Mouse (Mus musculus) midbrain, embryonic 12.5 days (tissue): ENCODE results near the gene Me3. TPM values are rescaled to one million over a fixed set of nuclear protein-coding genes. Genes with fewer than 3 reads are reported as not detected.

ENCODE experiments used
- ATAC-seq: fragments of 200-750 bp; cut with Nextera tagmentation; 2 replicates; pipeline ENCODE4 v1.8.0; 2017; ENCODE audit warnings: low read depth, moderate TSS enrichment, moderate library complexity; ENCODE audit not compliant: low FRiP score
- H3K27ac ChIP-seq: fragments of 300-500 bp; sonication (generic); replicated peaks from 2 replicates; pipeline ENCODE4 v1.5.1; 2016; ENCODE audit warnings: mild to moderate bottlenecking
- H3K27me3 ChIP-seq: fragments of 300-500 bp; sonication (generic); 2 replicates; pipeline ENCODE4 v1.6.1; 2016; ENCODE audit warnings: mild to moderate bottlenecking
- H3K36me3 ChIP-seq: fragments of 300-500 bp; sonication (generic); 2 replicates; pipeline ENCODE4 v1.6.1; 2016
- H3K4me1 ChIP-seq: fragments of 300-500 bp; sonication (generic); 2 replicates; pipeline ENCODE4 v1.6.1; 2016
- H3K4me2 ChIP-seq: fragments of 300-500 bp; sonication (generic); replicated peaks from 2 replicates; pipeline ENCODE4 v1.6.1; 2016; ENCODE audit warnings: mild to moderate bottlenecking, moderate library complexity
- H3K4me3 ChIP-seq: fragments of 300-500 bp; sonication (generic); 2 replicates; pipeline ENCODE4 v1.5.1; 2016; ENCODE audit warnings: mild to moderate bottlenecking
- H3K9ac ChIP-seq: fragments of 300-500 bp; sonication (generic); replicated peaks from 2 replicates; pipeline ENCODE4 v1.6.1; 2016; ENCODE audit warnings: mild to moderate bottlenecking, moderate library complexity
- H3K9me3 ChIP-seq: fragments of 300-500 bp; sonication (generic); 2 replicates; pipeline ENCODE4 v1.6.1; 2016; ENCODE audit warnings: mild to moderate bottlenecking
- WGBS: fragments of 180-500 bp; shearing (Covaris S2); methylation state at CpG from one replicate; pipeline ENCODE4 v1.1.7; 2016; 5-methylcytosine and 5-hydroxymethylcytosine counted together
- polyA plus RNA-seq: library from polyadenylated mRNA; unstranded; fragments of >200 nt; fragmentation: Nextera tagmentation; extraction: Ambion mirVana; gene quantifications from 2 replicates; pipeline ENCODE4 v1.2.1, GENCODE M21; 2016

Gene Me3
- polyA plus RNA-seq, 1 experiment from 2014 or later, result 1.7 TPM

DNA sequence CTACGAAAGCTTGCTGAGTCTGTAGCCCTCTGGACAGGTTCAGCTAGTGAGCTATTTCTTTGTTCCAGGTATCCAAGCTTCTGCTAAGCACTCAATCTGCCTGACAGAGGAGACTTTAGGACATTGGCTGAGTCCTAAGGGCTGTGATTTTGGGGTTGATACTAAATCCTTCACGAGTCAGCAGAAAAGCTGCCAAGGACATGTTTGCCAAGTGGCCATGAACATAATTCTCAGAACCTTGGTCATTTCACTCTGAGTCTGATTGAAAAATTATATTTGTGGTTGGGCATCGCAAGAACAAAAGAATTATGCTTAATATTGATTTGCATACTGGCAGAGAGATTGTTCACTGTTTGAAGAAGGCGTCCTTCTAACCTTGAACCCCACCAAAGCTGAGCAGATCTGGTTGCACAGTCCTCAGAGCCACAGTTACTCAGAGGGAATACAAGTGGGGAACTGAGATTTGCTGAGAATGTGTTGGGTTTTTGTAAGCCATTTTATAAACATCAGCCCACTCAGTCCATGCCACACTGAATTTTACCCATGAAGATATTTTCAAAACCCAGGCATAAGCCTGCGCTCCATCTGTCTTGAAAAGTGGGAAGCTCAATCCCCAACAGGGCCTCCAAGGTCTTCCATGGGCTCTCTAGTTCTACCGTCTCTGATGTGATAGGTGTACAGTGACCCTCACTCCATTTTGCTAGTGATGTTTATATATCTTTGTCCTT lies 39.1 kb downstream of the Me3 start:
- H3K36me3 ChIP-seq, result no peaks in the 10 kb centered on the region
- no peak overlapping the region for H3K9ac ChIP-seq

DNA sequence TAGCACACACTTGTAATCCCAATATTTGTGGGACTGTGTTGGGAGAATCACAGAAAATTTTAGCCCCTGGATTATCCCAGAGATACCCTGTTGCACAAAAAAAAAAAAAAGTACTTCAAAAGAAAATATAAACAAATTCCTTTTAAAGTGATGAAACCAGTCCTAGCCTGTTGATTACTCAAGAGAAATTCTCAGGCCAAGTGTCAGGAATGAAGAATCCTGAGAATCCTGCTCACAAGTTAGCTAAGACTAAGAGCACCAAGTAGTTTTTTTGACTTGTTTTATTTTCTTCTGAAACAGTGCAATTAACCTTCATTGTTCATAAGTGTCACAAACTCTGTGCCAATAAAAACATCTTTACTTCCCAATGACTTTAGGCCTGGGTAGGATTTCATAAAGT lies 44.0 kb downstream of the Me3 start:
- no peak overlapping the region for H3K9ac ChIP-seq

More for the DNA sequence above, 39.1 kb downstream of the Me3 start:
- ATAC-seq, result no peak
- H3K9me3 ChIP-seq, result no peaks in the 10 kb centered on the region
- H3K4me3 ChIP-seq, result no peak overlapping the region
- H3K27me3 ChIP-seq, result no peaks in the 10 kb centered on the region
- H3K4me2 ChIP-seq, result no peak overlapping the region
- no peaks in the 10 kb centered on the region for H3K4me1 ChIP-seq
- WGBS, result 92% methylated on average over 6 of the region's 6 CpGs
- no peak overlapping the region for H3K27ac ChIP-seq

DNA sequence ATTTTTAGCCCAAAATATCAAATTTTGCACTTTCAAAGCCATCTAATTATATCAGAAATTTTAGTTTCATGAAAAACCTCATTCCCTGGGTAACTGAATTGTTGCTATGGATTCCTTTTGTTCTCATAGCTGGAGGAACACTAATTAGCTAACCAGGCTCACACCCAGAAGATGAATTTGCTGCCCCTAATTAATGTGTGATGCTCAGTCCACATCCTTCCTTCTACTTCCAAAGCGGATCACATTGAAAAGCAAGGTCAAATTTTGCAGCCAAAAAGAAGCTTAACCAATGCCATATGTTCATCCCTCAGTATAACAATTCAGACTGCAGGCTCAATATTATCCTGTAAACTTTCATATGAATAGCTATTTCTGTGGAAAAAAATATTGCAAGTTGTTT lies 45.7 kb downstream of the Me3 start:
- Histone ChIP-seq H3K4me2 (no peak overlapping the region), H3K4me1 (peaks cover 3% of the 10 kb centered on the region; the same call in 1 of the 2 replicates), H3K27me3 (no peaks in the 10 kb centered on the region), H3K27ac (no peak overlapping the region), H3K4me3 (no peak overlapping the region), H3K9me3 (no peaks in the 10 kb centered on the region), H3K36me3 (no peaks in the 10 kb centered on the region), H3K9ac (no peak overlapping the region)
- ATAC-seq, result no peak
- WGBS, result 65% methylated on average over 1 of the region's 1 CpGs

More for the DNA sequence above, 44.0 kb downstream of the Me3 start:
- H3K36me3 ChIP-seq, result no peaks in the 10 kb centered on the region
- no peaks in the 10 kb centered on the region; the same call in 1 of the 2 replicates for H3K4me1 ChIP-seq
- no peaks in the 10 kb centered on the region for H3K9me3 ChIP-seq
- H3K4me2 ChIP-seq, result no peak overlapping the region
- H3K27ac ChIP-seq, result no peak overlapping the region
- ATAC-seq, result no peak
- H3K4me3 ChIP-seq, result no peak overlapping the region
- H3K27me3 ChIP-seq, result no peaks in the 10 kb centered on the region

DNA sequence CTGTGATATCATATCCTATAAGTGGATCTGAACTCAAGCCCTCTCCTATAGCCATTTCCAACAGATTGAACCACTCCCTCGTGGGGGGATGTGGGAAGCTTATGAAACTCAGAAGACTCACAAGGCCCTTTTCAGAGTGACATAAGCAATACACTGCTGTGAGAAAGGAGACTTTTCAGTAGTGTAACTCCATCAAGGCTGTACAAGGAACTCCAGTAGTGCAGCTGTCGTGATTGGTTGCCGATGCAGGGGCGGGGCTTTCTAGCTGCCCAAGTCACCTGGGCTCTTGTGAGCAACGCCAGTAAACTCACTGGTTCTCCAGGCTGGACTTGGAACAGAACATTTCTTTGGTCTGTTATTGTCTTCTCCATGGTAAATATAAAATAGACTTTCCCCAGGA lies 46.5 kb downstream of the Me3 start:
- Histone ChIP-seq H3K36me3 (no peaks in the 10 kb centered on the region), H3K9ac (no peak overlapping the region), H3K4me1 (peaks cover 3% of the 10 kb centered on the region; the same call in 1 of the 2 replicates), H3K4me3 (no peak overlapping the region), H3K27me3 (no peaks in the 10 kb centered on the region), H3K9me3 (no peaks in the 10 kb centered on the region), H3K4me2 (no peak overlapping the region), H3K27ac (no peak overlapping the region)
- 88% methylated on average over 5 of the region's 5 CpGs for WGBS
- no peak for ATAC-seq

DNA sequence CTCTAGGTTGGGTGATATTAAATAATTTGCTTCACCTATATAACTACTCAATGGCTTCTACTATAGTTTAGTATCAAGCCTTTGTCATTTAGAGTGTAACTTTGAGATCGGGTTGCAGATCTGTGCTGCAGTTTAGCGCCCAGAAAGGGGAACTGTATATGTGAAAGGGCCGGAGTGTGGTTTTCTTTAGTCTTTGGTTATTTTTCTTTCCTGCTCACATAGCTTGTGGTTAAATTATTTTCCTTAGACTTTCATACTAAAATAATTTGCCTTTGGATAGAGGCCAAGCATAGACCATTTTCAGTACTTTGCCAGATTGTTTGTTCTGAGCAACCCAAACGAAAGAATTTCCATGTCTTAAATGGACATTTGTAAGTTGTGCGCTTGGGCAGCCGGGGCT lies 46.9 kb downstream of the Me3 start:
- Histone ChIP-seq H3K9ac (no peak overlapping the region), H3K36me3 (no peaks in the 10 kb centered on the region), H3K27ac (no peak overlapping the region), H3K4me2 (no peak overlapping the region), H3K9me3 (no peaks in the 10 kb centered on the region), H3K4me1 (peaks cover 3% of the 10 kb centered on the region; the same call in 1 of the 2 replicates), H3K4me3 (no peak overlapping the region), H3K27me3 (no peaks in the 10 kb centered on the region)
- no peak for ATAC-seq
- 84% methylated on average over 6 of the region's 6 CpGs for WGBS

DNA sequence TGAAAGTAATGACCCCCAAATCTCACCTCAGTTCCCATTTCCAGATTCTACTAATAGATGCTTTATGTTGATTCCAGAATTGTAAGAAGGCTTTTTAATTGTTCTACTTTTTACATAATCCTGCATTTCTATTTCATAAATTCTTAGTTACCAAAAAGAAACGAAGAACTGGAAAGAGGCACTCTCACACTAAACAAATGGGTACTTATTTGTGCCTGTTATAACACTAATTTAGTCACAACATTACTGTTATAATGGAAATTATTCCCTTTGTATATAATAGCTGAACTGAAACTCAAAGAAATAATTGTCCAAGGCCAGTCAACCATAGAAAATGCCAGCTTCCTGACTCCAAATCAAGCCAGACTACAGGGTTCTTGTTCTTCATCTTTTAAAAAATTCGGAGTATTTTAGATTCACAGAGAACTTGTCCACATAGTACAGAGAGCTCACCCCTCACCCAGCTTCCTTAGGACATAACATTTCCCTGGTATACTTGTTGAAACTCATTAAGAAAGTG lies 47.5 kb downstream of the Me3 start:
- Histone ChIP-seq H3K36me3 (no peaks in the 10 kb centered on the region), H3K27ac (no peak overlapping the region), H3K9ac (no peak overlapping the region), H3K27me3 (no peaks in the 10 kb centered on the region), H3K4me1 (peaks cover 3% of the 10 kb centered on the region; the same call in 1 of the 2 replicates), H3K4me3 (no peak overlapping the region), H3K4me2 (no peak overlapping the region), H3K9me3 (no peaks in the 10 kb centered on the region)
- WGBS, result 52% methylated on average over 2 of the region's 2 CpGs
- ATAC-seq, result no peak

DNA sequence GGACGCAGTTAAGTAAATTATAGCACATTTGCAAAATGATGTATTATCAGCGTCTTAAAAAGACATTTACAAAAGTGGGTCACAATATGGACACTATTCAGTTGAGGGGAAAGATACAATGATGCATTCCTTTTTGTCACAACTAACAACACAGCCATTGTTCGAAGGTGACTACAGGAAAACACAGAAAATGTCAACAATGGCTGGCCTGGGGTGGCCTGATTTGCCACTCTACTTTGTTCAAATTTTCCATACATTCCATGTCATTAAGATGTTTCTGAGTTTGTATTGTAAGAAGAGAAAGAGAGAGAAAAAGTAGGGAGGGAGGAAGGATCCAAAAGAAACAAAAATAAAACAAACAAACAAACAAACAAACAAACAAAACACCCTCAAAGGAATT lies 48.7 kb downstream of the Me3 start:
- Histone ChIP-seq H3K9ac (no peak overlapping the region), H3K36me3 (no peaks in the 10 kb centered on the region), H3K27ac (no peak overlapping the region), H3K9me3 (no peaks in the 10 kb centered on the region), H3K27me3 (no peaks in the 10 kb centered on the region), H3K4me1 (peaks cover 3% of the 10 kb centered on the region; the same call in 1 of the 2 replicates), H3K4me3 (no peak overlapping the region), H3K4me2 (no peak overlapping the region)
- ATAC-seq, result no peak
- WGBS, result 77% methylated on average over 3 of the region's 3 CpGs

DNA sequence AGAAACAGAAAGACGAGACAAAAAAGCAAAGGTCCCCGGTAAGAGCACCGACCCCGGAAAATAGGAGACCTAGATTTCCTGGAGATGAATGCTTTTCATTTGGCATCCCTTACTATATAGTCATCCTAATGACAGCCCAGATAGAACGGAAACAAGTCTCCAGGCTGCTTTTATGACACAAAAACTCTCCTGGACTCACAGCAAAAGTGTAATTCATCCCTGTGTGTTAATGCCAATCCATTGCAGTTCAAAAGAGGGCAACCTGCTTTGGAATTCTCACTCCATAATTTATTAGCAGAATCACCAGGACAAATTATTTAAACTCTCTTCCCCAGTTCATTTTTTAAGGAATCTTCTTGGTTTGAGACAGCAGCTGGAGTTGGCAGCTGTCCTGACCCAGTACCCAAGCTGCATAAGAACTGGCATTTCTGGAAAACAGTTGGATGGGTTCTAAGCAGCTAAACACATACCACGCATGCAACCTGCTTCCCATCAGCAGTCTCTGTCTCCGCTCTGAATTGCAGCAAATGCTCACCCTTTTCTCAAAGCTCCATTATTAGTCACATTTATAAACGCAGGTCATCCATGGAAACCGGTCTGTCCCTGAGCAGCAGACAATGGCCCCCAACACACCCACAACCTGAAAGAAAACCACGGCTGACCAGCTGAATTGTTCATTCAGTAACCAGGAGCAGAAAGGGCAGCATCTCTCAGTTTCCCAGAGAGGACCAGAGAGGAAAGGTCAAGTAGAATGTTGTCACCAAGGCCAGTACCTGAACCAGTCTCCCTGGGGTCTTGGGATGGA lies 49.7 kb downstream of the Me3 start:
- no peaks in the 10 kb centered on the region for H3K9me3 ChIP-seq
- H3K36me3 ChIP-seq, result no peaks in the 10 kb centered on the region
- H3K27ac ChIP-seq, result no peak overlapping the region
- WGBS, result 80% methylated on average over 10 of the region's 10 CpGs
- H3K27me3 ChIP-seq, result no peaks in the 10 kb centered on the region
- no peak for ATAC-seq
- H3K4me1 ChIP-seq, result peaks cover 3% of the 10 kb centered on the region; the same call in 1 of the 2 replicates
- H3K4me2 ChIP-seq, result no peak overlapping the region
- H3K9ac ChIP-seq, result no peak overlapping the region
- no peak overlapping the region for H3K4me3 ChIP-seq

DNA sequence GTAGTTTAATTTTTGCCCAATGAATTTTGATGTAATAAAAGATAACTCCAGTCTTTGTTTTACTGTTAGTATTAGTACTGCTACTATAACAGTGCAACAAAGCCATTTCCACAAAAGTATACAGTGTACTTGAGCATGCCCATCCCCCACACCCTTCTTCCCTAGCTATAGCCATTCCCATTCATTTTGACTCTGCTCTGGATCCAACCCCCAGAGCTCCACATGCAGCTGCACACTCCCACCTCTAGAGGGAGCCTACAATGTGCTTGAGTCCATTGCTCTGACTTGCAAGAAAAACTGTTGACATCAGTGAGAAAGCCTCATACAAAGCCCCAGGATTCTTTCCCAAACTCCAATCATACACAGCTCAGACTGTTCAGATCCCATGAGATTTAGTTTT lies 66.0 kb downstream of the Me3 start:
- Histone ChIP-seq H3K4me2 (no peak overlapping the region), H3K27me3 (no peaks in the 10 kb centered on the region), H3K9me3 (no peaks in the 10 kb centered on the region), H3K4me1 (no peaks in the 10 kb centered on the region), H3K36me3 (no peaks in the 10 kb centered on the region), H3K27ac (no peak overlapping the region), H3K9ac (no peak overlapping the region), H3K4me3 (no peak overlapping the region)
- peak; percentile 60; the same call in 1 of the 2 replicates for ATAC-seq

DNA sequence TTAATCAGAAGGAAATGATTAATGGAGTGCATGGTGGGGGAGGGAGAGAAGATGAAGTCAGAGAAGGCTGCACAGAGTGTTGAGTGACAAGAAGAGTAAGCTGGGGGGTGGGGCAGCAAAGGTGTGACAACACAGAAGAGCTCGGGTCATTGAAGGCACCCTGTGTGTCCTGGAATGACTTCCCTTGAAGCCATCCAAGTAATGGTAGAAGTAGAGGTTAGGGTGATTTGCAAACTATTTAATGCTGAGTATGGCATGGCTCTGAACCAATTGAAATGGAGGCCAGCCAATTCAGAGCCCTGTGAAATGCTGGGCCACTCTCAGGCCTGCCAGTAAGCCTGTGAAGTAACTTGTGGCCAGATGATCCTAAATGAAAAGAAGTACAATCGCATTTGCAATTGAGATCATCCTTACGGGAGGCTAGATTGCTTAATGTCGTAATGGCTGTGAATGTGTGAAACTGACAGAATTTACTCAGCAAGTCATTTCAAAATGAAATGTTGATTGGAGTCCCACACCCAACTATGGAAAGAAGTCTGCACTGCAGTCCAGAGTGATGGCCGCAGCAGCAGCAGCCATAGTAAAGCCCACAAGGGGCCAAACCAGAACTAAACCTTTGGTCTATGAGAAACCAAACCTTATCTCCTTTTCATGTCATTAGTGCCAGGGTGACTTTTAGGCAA lies 67.6 kb downstream of the Me3 start:
- no peak for ATAC-seq
- no peak overlapping the region for H3K9ac ChIP-seq
- no peaks in the 10 kb centered on the region for H3K9me3 ChIP-seq
- no peak overlapping the region for H3K4me2 ChIP-seq
- H3K36me3 ChIP-seq, result no peaks in the 10 kb centered on the region
- H3K4me3 ChIP-seq, result no peak overlapping the region
- H3K27me3 ChIP-seq, result no peaks in the 10 kb centered on the region
- H3K27ac ChIP-seq, result no peak overlapping the region
- 81% methylated on average over 5 of the region's 5 CpGs for WGBS
- no peaks in the 10 kb centered on the region for H3K4me1 ChIP-seq

DNA sequence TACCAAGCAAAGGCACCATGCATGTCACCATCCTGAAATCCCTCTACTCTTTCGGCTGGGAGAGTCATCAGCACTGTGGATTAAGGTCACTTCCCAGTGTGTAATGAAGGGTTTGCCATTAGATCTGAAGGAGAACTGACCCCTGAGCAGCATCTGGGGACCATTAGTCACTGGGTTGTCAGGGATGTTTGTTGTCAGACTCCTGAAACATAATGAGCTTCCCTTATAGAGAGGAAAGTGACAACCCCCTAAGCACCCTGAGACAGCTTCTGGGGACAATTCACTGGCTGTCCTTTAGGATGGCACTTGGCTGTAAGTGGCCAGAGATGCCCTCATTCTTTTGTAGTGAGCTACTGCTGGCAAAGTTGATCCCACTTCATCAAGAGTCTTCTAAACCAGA lies 68.3 kb downstream of the Me3 start:
- no peak overlapping the region for H3K4me2 ChIP-seq
- 55% methylated on average over 1 of the region's 1 CpGs for WGBS
- no peak overlapping the region for H3K27ac ChIP-seq
- ATAC-seq, result no peak
- no peaks in the 10 kb centered on the region for H3K4me1 ChIP-seq
- no peak overlapping the region for H3K9ac ChIP-seq
- H3K36me3 ChIP-seq, result no peaks in the 10 kb centered on the region
- H3K4me3 ChIP-seq, result no peak overlapping the region
- H3K27me3 ChIP-seq, result no peaks in the 10 kb centered on the region
- no peaks in the 10 kb centered on the region for H3K9me3 ChIP-seq

DNA sequence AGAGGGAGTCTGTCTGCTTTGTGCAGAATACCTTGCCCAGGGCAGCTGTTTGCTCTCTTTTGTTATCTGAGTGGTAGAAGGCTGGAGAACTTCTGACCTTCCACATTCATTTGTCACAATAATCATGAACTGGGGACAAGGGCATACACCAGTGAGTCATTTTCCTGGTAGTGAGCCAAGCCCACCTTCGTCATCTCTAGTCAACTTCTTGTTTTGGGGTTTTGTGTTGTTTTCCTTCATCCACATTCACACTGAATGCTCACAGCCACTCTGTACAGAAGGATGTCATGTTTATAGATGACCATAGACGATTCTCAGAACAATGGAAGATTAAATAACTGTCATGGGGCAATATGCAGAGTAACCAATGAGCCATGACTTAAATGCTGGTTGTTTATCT lies 78.6 kb downstream of the Me3 start:
- 80% methylated on average over 2 of the region's 2 CpGs for WGBS
- Histone ChIP-seq H3K36me3 (no peaks in the 10 kb centered on the region), H3K4me2 (no peak overlapping the region), H3K9me3 (no peaks in the 10 kb centered on the region), H3K9ac (no peak overlapping the region), H3K4me3 (no peak overlapping the region), H3K4me1 (no peaks in the 10 kb centered on the region), H3K27me3 (no peaks in the 10 kb centered on the region), H3K27ac (no peak overlapping the region)
- no peak for ATAC-seq
